Mouse (Mus musculus): ENCODE results near the gene Cmip.

Gene Cmip

GRCm38 (mm10) chr8:117301457-117302041 lies 44.7 kb downstream of the Cmip start:
- TF ChIP-seq GATA4 (IDR thresholded peaks at IDR 0.05; ENCODE audit: insufficient replicate concordance, low read length) = no peak

GRCm38 (mm10) chr8:117302072-117302471 lies 45.2 kb downstream of the Cmip start:
- no peak for TF ChIP-seq GATA4 (IDR thresholded peaks at IDR 0.05; ENCODE audit: insufficient replicate concordance, low read length)

DNA sequence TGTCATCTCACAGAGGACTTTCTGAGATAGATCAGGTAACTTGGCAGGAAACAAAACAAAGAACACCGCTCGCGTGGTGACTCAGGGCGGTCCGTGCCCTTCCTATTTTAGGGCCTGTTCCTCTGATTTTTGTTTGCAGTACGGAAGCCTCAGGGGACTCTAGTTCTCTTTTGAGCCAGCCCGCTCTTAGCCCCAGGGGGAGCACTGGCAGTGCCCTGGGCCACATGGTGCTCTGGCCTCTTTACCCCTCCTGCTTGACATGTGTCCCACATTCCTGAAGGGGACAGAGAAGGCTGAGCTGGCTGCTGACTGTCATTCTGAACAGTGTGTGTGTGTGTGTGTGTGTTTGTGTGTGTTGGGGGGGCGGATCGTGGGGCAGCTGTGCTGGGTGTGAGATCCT lies 46.8 kb downstream of the Cmip start:
- TF ChIP-seq GATA4 (IDR thresholded peaks at IDR 0.05; ENCODE audit: insufficient replicate concordance, low read length) = no peak

- no peak for TF ChIP-seq GATA4 (IDR thresholded peaks at IDR 0.05; ENCODE audit: insufficient replicate concordance, low read length)
These were observed 48.5 kb downstream of the Cmip start for GRCm38 (mm10) chr8:117305405-117305804.

DNA sequence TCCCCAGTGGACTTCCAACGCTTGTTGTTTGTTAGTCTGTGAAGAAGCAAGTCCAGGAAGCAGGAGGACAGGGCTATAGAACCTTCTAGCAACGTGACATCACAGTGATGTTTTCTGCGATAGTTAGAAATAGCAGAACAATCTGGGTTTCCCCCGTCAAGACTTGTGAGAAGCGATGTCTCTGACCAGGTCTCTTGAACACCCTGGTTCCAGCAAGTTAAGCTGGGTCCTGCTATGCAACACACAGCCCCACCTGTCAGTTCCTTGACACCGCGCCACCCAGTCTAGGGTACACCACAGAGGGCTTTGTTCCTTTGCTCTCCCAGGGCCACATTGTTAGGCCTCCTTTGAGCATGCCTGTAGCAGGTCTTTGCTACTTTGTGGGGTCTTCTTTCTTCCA lies 49.9 kb downstream of the Cmip start:
- TF ChIP-seq GATA4 (IDR thresholded peaks at IDR 0.05; ENCODE audit: insufficient replicate concordance, low read length) = no peak

GRCm38 (mm10) chr8:117307221-117307620 lies 50.4 kb downstream of the Cmip start:
- TF ChIP-seq GATA4 (IDR thresholded peaks at IDR 0.05; ENCODE audit: insufficient replicate concordance, low read length) = no peak

GRCm38 (mm10) chr8:117308303-117309095 lies 51.6 kb downstream of the Cmip start:
- no peak for TF ChIP-seq GATA4 (IDR thresholded peaks at IDR 0.05; ENCODE audit: insufficient replicate concordance, low read length)

DNA sequence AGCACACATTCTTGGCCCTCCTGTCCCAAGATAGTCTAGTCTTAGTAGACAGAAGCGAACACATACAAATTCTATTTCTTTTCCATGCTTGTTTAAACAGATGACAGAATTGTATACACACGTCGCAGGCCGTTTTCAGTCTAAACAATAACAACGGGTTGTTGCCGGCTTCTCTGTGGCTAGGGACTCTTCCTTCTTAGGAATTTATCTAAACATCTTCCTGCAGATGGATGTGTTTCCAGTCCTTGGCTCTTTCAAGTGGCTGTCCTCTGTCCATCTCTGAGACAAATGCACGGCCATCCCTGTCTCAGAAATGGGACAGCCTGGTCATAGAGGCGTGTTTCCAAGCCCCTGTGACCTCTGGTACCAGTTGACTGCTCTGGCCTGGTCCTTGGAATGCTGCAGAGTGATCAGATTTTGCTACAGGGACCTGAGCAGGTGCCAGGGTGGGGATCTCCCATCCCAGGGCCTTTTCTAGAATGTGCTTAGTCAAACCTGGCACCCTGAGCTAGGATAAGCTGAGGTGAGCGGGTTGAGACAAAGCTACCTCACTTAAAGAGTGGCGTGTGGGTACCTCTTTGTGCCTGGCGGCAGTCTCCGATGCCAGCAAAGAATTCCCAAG lies 52.9 kb downstream of the Cmip start:
- no peak for TF ChIP-seq GATA4 (IDR thresholded peaks at IDR 0.05; ENCODE audit: insufficient replicate concordance, low read length)

- TF ChIP-seq GATA4 (IDR thresholded peaks at IDR 0.05; ENCODE audit: insufficient replicate concordance, low read length) = no peak
These were observed 54.2 kb downstream of the Cmip start for GRCm38 (mm10) chr8:117310961-117311561.

DNA sequence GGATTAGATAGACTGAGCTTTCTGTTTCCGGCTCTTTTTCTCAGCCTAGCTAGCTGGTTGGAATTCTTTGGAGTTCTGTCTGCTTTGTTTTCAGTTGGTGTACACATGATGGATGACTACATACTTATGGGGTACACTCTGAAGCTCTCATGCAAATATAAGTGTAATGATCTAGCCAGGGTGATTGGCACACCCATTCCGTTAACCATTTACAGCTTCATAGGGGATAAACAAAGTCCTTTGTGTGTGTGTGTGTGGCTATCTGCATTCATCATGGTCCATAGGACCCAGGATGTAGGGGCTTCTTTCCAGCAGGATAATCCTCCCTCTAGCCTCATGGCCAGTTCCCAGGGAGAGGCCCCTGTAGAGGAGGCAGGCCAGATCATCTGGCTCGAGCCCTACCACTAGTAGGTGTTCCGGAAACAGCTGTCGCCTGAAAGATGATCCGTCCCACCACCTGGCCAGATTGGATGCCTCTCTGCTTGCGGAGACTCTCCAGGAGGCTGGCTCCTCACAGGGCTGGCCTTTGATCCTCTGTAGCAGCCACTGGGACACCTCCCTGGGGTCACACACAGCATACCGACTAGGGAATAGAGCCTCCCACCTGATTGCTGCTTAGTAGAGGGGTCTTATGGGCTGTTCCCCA lies 57.6 kb downstream of the Cmip start:
- no peak for TF ChIP-seq GATA4 (IDR thresholded peaks at IDR 0.05; ENCODE audit: insufficient replicate concordance, low read length)

DNA sequence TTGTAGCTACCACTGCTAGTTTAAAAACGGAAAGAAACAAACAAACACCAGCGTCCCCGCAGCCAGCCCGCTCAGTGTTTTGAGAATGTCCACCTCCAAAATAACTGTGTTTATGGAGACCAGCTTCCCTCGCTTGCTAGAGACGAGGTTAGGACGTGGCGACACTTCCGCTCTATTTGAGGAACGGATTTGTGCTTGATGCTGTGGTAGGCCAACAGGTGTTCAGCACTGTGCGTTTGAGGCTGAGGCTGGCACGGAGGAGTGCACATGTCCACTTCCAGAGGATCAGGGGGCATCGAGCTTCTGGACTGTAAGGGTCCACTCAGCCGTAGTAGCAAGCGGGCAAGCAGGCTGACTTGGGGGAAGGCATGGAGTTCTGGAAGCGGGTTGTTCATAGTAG lies 58.9 kb downstream of the Cmip start:
- no peak for TF ChIP-seq GATA4 (IDR thresholded peaks at IDR 0.05; ENCODE audit: insufficient replicate concordance, low read length)

- no peak for TF ChIP-seq GATA4 (IDR thresholded peaks at IDR 0.05; ENCODE audit: insufficient replicate concordance, low read length)
These were observed 60.6 kb downstream of the Cmip start for GRCm38 (mm10) chr8:117317478-117317877.

DNA sequence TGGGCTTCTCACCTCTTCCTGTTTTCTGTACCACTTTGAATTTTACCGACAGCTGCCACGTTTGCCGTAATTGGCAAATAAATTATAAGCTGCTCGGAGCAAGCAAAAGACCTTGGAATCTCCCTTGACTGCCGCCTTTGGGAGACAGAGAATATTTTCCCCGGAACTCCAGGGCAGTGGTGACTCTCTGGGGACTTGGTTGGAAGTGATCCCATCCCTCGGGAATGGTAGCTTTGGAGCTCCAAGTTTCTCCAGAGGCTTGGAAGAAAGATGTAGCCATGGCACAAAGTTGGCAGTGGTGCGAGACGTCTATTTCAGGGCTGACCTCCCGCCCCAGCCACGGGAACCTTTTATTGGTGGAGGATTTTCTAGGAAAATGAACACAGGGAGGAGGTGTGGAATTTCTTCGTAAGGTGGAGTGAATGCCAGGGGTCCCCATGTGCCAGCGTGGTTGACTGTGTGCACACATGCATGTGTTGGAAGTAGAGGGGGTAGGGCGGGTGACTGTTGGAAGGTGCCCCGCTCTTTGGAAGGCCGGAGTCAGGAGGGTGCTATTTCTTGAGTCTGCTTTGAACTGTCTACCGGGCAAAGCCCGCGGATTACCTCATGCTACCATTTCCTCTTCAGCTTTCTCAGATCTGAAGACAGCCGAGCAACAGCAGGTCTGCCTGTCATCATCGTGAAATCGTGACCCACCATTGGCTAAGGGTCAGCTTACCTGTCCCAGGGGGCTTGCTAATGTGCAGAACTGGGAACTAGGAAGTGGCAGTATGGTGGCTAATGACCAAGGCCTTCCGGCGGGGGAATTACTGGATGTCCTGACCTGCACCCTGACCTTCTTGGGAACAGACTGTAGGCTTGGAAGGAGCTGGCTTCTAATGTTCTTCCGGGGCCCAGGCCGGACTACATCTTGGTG lies 62.3 kb downstream of the Cmip start:
- no peak for TF ChIP-seq GATA4 (IDR thresholded peaks at IDR 0.05; ENCODE audit: insufficient replicate concordance, low read length)

DNA sequence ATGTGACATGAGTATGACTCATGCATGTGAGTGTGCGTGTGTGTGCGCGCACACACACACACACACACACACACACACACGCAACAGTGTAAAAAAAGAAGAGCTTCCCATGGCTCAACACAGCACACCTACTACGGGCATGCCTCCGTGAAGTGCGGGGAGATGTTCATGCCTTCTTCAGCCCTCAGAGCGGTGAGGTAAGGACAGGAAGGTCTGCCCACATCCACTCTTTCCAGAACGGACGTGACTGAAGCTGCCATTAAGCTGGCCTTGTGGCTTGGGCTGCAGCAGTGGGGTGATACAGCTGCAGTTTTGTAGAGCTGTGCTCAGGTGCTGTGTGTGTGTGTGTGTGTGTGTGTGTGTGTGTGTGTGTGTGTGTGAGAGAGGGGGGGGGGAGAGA lies 63.8 kb downstream of the Cmip start:
- no peak for TF ChIP-seq GATA4 (IDR thresholded peaks at IDR 0.05; ENCODE audit: insufficient replicate concordance, low read length)
